Mouse (Mus musculus) bone marrow, adult 2 months (tissue): ENCODE results near the gene Lhpp.

ENCODE experiments used
- CTCF ChIP-seq: fragments of 200-500 bp; IDR thresholded peaks from 2 replicates; pipeline ENCODE4 v1.5.1; 2011; ENCODE audit warnings: low read length, control low read depth; ENCODE audit not compliant: control insufficient read depth, insufficient read depth
- POLR2A ChIP-seq: fragments of 200-500 bp; IDR thresholded peaks from 2 replicates; pipeline ENCODE4 v1.6.1; 2011; ENCODE audit warnings: low read depth, mild to moderate bottlenecking, control low read depth, low read length, borderline replicate concordance; ENCODE audit not compliant: control insufficient read depth

DNA sequence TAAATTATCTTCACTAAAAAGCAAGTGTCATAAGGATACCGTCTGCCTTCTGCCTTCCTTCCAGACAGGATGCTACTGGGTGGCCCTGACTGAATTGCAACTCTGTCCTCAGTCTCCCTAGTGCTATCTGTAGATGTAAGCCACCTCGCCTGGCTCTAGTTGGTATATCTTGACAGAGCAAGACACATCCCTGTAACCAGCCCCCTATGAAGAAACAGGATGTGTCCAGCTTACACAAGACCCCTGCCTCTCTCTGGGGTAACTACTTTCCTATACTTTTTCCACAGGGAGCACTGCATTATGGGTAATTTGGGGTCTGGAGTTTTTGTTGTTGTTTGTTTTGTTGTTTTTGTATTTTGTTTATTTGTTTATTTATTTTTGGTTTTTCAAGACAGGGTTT is 65.5 kb downstream of the Lhpp start:
- TF ChIP-seq CTCF: no peak
- TF ChIP-seq POLR2A: no peak
